Mouse (Mus musculus): ENCODE measurements around the gene Gatad2b.

Gene Gatad2b

DNA sequence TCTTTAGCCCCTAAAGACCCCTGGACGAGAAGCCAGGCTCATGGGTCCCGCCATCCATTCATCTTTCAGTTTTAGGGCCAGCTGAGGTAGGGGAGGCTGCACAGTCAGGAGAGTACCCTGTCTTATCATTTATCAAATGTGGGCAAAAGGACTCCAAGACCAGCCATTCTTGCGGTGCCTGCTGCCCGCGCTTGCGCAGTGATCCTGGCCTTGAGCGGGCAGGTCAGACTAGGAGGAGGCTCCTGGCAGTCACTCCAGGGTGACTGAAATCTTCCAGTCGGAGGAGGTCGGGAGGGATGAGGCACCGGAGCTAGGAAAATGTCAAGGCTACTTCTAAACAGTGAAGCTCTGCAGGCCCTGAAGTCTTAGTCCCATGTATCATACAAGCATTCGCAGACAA lies 88.7 kb downstream of the Gatad2b start:
- DNase-seq (ENCODE audit: low spot score in 2 of 2) = no peak

DNA sequence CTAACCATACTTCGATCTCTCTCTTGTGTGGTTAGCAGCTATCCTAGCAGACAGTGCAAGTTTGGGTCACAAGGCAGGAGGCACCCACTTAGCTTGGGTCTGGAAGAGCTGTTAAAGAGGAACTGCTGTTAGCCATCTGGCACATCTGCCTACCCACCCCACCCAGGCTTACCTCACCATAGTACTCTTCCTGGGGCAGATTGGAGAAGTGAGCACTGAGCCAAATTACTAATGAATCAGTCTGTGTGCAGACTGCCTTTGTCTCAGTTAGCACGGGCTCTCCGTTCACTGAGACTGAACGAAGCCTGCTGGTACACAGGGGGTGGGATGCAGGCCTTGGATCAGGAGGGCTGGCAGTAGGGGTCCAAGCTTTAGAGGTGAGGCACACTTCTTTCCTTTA lies 90.7 kb downstream of the Gatad2b start:
- DNase-seq (ENCODE audit: low spot score in 2 of 2) = no peak

GRCm38 (mm10) chr3:90384851-90385375 lies 91.9 kb downstream of the Gatad2b start:
- DNase-seq (ENCODE audit: low spot score in 2 of 2) = no peak

- DNase-seq (ENCODE audit: low spot score in 2 of 2) = no peak
These were observed 93.8 kb downstream of the Gatad2b start for GRCm38 (mm10) chr3:90386817-90387216.

DNA sequence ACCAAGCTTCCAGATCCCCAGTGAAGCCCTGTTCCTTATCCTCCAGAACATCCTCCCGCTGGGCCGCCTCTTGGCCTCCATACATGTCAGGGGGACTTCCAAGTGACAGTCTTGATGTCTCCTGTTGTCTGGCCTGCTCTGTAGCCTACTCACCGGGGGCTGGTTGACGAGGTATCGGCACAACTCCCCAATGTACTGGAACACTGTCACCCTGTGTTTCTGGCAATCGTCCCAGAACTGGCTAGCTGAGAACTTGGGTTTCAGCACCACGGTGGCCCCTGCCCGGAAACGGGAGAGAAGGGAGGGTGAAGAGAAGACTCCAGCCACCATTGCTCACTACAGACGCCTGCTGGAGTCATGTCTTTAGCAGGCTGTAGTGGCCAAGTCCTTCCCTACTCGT lies 94.5 kb downstream of the Gatad2b start:
- DNase-seq (ENCODE audit: low spot score in 2 of 2) = no peak

- DNase-seq (ENCODE audit: low spot score in 2 of 2) = no peak
These were observed 95.2 kb downstream of the Gatad2b start for GRCm38 (mm10) chr3:90388192-90388591.

DNA sequence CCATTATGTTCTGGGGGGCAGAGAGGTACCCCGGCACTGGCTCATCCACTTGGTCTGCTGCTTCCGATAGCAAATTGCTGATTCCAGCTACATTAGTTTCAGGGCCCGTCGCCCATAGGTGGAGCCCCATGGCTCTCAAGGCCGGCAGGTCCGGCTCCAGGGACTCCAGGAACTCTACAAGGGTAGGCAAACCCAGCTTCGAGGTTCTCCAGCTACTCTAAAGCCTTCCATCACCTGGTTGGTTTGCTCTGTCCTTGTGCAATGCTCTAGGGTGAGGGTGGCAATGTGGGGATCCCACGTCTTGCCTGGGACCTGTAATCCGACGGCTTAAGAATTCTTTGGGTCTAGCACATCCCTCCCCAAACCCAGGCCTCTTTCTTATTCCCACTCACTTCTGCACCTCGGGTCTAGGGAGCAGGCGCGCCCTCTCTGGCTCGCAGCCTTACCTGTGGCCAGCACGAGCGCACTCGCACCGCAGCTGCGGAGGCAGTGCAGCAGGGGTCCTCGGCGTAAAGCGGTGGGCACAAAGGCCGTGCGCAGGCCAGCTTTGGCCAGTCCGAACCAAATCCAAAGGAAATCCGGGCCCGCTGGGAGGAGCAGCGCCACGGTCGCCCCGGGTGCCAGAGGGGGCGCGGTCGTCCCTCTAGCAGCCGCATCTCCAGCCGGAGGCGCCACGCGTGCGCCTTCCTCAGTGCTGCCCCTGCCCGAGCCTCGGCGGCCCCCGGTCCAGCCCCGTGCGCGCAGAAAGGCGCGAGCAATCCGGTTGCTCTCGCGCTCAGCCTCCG lies 95.9 kb downstream of the Gatad2b start:
- DNase-seq (ENCODE audit: low spot score in 2 of 2) = peak in 1 of 2 experiments; percentile 45

- peak in 1 of 2 experiments; percentile 50 for DNase-seq (ENCODE audit: low spot score in 2 of 2)
These were observed 96.8 kb downstream of the Gatad2b start, which contains the start of gene Slc27a3 for GRCm38 (mm10) chr3:90389511-90390490. Gene Slc27a3 (minus strand): TSS chr3:90389938.

GRCm38 (mm10) chr3:90391004-90391403 lies 98.0 kb downstream of the Gatad2b start:
- DNase-seq (ENCODE audit: low spot score in 2 of 2) = no peak

DNA sequence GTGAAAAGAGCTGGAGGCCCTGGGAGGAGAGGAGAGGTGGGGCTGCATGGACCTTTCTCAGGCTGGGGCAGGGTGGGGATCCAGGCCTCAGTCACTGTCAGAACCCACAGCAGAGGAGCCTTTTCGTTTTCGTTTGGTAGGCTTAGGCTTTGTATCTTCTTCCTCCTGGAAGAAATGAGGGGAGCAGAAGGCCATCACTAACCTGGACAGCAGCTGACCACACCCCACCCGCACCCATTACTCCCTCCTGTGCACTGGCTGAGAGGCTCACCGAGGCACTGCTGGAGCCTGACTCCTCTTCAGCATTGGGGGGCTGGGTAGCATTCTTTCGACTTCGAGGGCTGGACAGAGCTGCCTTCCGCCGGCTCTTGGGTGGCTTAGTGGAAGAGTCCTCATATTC lies 99.0 kb downstream of the Gatad2b start:
- no peak for DNase-seq (ENCODE audit: low spot score in 2 of 2)

- no peak for DNase-seq (ENCODE audit: low spot score in 2 of 2)
These were observed 99.7 kb downstream of the Gatad2b start for GRCm38 (mm10) chr3:90392661-90393060.

DNA sequence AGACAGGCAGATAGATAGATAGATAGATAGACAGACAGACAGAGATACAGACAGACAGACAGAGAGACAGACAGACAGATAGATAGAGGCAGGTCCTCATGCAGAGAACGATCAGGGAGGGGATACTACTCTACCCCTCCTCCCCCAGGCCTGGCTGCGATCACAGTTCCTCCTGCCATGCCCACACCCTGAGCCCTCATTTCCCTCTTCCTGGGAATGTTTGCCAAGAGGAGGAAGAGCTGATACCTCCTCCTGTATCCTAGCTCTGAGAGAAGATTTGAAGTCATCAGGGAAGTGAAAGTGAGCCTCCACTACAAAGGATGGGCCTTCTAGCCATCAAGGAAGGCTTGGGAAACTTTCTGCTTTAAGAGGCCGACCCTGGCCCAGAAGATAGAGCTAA lies 102.7 kb downstream of the Gatad2b start:
- no peak for DNase-seq (ENCODE audit: low spot score in 2 of 2)

DNA sequence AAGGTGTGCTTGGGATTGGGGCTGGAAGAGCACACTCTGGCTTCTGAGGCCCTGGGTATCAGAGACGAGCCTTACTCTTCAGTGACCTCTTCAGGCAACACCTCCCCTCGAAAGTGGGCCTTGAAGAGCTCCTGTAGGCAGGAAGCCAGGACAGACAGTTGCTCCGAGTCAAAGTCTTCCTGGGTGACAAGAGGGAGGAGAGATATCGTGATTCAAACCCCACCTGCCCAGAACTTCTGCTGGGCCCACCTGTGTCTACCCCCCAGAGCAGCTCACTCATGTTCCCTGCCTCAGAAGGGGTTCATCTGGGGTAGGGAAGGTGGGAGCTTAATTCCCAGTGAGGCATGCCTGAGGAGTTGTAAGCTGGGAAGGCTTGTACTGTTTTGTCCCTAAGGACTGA lies 108.0 kb downstream of the Gatad2b start:
- DNase-seq (ENCODE audit: low spot score in 2 of 2) = no peak

DNA sequence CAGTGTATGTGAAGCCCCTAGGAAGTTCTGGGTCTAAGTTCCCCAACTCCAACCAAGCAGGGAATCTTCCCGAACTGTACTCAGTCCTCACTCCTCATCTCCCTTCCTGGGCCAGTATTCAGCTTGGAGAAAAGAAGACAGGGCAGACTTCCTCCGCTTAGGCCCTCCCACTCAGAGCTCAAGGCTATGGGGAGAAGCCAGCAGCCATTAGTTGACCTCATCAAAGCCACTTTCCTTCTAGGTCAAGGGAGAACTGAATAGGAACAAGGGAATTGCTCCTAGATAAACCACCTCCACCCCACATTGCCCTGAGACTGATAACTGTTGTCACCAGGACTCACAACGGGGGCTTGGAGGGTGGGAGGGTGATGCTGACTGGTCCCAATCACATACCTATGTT lies 111.1 kb downstream of the Gatad2b start:
- DNase-seq (ENCODE audit: low spot score in 2 of 2) = no peak

- DNase-seq (ENCODE audit: low spot score in 2 of 2) = no peak
These were observed 111.6 kb downstream of the Gatad2b start for GRCm38 (mm10) chr3:90404609-90405008.

- DNase-seq (ENCODE audit: low spot score in 2 of 2) = no peak
These were observed 113.4 kb downstream of the Gatad2b start for GRCm38 (mm10) chr3:90406414-90406813.

DNA sequence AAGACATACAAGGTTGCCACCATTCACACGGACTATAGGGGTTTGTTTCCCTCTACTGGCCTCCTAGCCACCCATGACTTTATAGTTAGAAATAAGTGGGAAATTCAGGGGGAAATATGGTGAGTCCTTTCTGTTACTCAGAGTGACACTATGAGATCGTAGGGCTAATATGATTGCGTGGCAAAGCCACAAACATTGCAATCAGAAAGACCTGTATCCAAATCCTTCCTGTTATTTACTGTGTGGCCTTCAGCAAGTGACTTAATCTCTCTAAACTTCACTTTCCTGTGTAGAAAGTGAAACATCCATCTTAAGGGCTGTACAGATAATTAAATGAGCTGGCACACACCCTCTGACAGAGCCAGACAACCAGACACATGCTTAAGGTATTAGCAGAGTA lies 115.7 kb downstream of the Gatad2b start:
- DNase-seq (ENCODE audit: low spot score in 2 of 2) = no peak

GRCm38 (mm10) chr3:90412312-90413010 lies 119.5 kb downstream of the Gatad2b start:
- peak; percentile 48 to 55 for DNase-seq (ENCODE audit: low spot score in 2 of 2)

DNA sequence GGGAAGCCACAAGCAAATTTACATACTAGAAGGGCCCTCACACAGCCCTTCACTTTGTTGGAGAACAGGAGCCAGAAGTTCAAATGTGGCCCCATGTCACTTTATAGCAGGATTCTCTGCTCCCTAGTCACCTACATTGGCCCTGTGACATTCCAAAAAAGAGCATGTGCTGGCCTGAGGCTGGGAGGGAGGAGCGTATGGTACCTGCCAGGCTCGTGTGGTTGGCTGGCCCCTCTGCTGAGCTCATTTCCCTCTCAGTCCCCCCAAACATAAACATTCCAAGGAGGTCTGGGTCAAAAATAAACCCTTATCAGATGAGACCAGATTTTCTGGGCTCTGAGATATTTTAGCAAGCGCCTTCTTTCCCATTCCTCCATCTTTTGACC lies 120.0 kb downstream of the Gatad2b start:
- no peak for DNase-seq (ENCODE audit: low spot score in 2 of 2)

Data from urinary bladder, adult 18-20 months (tissue).